Mouse (Mus musculus) midbrain, embryonic 14.5 days (tissue): Measurements from ENCODE around the gene Cldn12. TPM values are rescaled to one million over a fixed set of nuclear protein-coding genes. Genes with fewer than 3 reads are reported as not detected.
A peak's percentile ranks its signal among the peaks of the same experiment; 100 is the strongest.

Experiments used
- ATAC-seq: fragments of 200-750 bp; cut with Nextera tagmentation; 2 replicates; pipeline ENCODE4 v1.8.0; 2017; ENCODE audit warnings: moderate number of reproducible peaks, moderate library complexity; ENCODE audit not compliant: low FRiP score, low TSS enrichment
- DNase-seq: peaks from one replicate; pipeline ENCODE4 v3.0.0-alpha.2; 2015
- H3K27ac ChIP-seq: fragments of 300-500 bp; sonication (generic); replicated peaks from 2 replicates; pipeline ENCODE4 v1.5.1; 2014; ENCODE audit warnings: mild to moderate bottlenecking, low read depth, low read length, moderate library complexity
- H3K27me3 ChIP-seq: fragments of 300-500 bp; sonication (generic); 2 replicates; pipeline ENCODE4 v1.6.1; 2014; ENCODE audit warnings: low read length, control low read depth, mixed read lengths; ENCODE audit not compliant: control insufficient read depth, insufficient read depth
- H3K36me3 ChIP-seq: fragments of 300-500 bp; sonication (generic); 2 replicates; pipeline ENCODE4 v1.6.1; 2014; ENCODE audit warnings: low read length, control low read depth; ENCODE audit not compliant: control insufficient read depth, insufficient read depth
- H3K4me1 ChIP-seq: fragments of 300-500 bp; sonication (generic); 2 replicates; pipeline ENCODE4 v1.6.1; 2014; ENCODE audit warnings: mild to moderate bottlenecking, antibody characterized with exemption, low read length, control low read depth; ENCODE audit not compliant: control insufficient read depth, insufficient read depth
- H3K4me2 ChIP-seq: fragments of 300-500 bp; sonication (generic); 2 replicates; pipeline ENCODE4 v1.6.1; 2014; ENCODE audit warnings: mild to moderate bottlenecking, low read length, moderate library complexity
- H3K4me3 ChIP-seq: fragments of 300-500 bp; sonication (generic); replicated peaks from 2 replicates; pipeline ENCODE4 v1.5.1; 2014; ENCODE audit warnings: low read depth, low read length
- H3K9ac ChIP-seq: fragments of 300-500 bp; sonication (generic); replicated peaks from 2 replicates; pipeline ENCODE4 v1.6.1; 2014; ENCODE audit warnings: mild to moderate bottlenecking, low read length, moderate library complexity
- H3K9me3 ChIP-seq: fragments of 300-500 bp; sonication (generic); 2 replicates; pipeline ENCODE4 v1.6.1; 2016; ENCODE audit warnings: low read length, control low read depth, mixed read lengths; ENCODE audit not compliant: control insufficient read depth
- WGBS: fragments of 180-500 bp; shearing (Covaris S2); extraction: QIAGEN DNeasy Blood & Tissue Kit; methylation state at CpG from one replicate; pipeline ENCODE4 v1.1.7; 2014; 5-methylcytosine and 5-hydroxymethylcytosine counted together
- polyA plus RNA-seq: library from polyadenylated mRNA; unstranded; fragments of >200 nt; fragmentation: Nextera tagmentation; extraction: Ambion mirVana; gene quantifications from 2 replicates; pipeline ENCODE4 v1.2.1, GENCODE M21; 2014

Gene Cldn12
- polyA plus RNA-seq, 1 experiment from 2014 or later: 19.1 TPM

- Histone ChIP-seq H3K27ac (no peak overlapping the region), H3K9ac (no peak overlapping the region), H3K4me3 (no peak overlapping the region), H3K9me3 (no peaks in the 10 kb centered on the region), H3K36me3 (no peaks in the 10 kb centered on the region), H3K27me3 (no peaks in the 10 kb centered on the region), H3K4me2 (no peak overlapping the region), H3K4me1 (no peaks in the 10 kb centered on the region)
- DNase-seq (peak; percentile 79), ATAC-seq (no peak)
- 4% methylated on average over 1 of the region's 1 CpGs for WGBS
These were observed 33.1 kb downstream of the Cldn12 start for GRCm38 (mm10) chr5:5481662-5482061.

- Histone ChIP-seq H3K36me3 (no peaks in the 10 kb centered on the region), H3K4me3 (no peak within 1 kb of the TSS), H3K4me1 (no peaks in the 10 kb centered on the region), H3K9me3 (no peaks in the 10 kb centered on the region), H3K27me3 (no peaks in the 10 kb centered on the region), H3K4me2 (no peak within 1 kb of the TSS), H3K9ac (no peak within 1 kb of the TSS), H3K27ac (no peak within 1 kb of the TSS)
- DNase-seq (no peak), ATAC-seq (no peak)
- WGBS: 93% methylated on average over 6 of the region's 6 CpGs
These were observed 35.7 kb downstream of the Cldn12 start, which contains the start of gene 1700015F17Rik for GRCm38 (mm10) chr5:5479043-5479442. TSS of gene 1700015F17Rik (minus strand) at chr5:5479143.

DNA sequence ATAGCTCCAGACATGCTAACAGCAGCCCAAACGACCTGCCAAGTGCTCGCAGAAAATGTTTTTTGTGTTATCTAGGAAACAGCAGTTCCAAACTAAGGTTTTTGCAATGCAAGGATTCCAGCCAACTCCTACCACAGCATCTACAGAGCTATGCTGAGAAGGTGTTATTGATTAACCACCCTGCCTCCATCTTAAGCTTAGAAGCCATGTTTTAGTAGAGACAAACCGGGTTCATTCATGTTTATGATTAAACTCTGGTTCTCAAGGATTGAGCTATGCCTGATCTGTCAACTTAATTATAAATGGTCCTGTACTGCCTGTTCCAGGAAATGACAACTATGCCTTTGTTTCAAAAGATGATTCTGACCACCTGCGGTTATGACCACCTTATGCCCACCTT is 38.6 kb downstream of the Cldn12 start:
- H3K4me1 ChIP-seq: no peaks in the 10 kb centered on the region
- no peak overlapping the region for H3K27ac ChIP-seq
- H3K4me3 ChIP-seq: no peak overlapping the region
- ATAC-seq: no peak
- no peaks in the 10 kb centered on the region for H3K9me3 ChIP-seq
- WGBS: 89% methylated on average over 4 of the region's 4 CpGs
- no peak overlapping the region for H3K9ac ChIP-seq
- H3K36me3 ChIP-seq: no peaks in the 10 kb centered on the region
- no peak overlapping the region for H3K4me2 ChIP-seq
- DNase-seq: no peak
- no peaks in the 10 kb centered on the region for H3K27me3 ChIP-seq

- H3K36me3 ChIP-seq: no peaks in the 10 kb centered on the region
- ATAC-seq: no peak
- no peaks in the 10 kb centered on the region for H3K9me3 ChIP-seq
- no peak for DNase-seq
- no peak overlapping the region for H3K4me2 ChIP-seq
- 72% methylated on average over 1 of the region's 1 CpGs for WGBS
- no peak overlapping the region for H3K27ac ChIP-seq
- H3K9ac ChIP-seq: no peak overlapping the region
- no peak overlapping the region for H3K4me3 ChIP-seq
- no peaks in the 10 kb centered on the region for H3K27me3 ChIP-seq
- H3K4me1 ChIP-seq: no peaks in the 10 kb centered on the region
These were observed 49.5 kb downstream of the Cldn12 start for GRCm38 (mm10) chr5:5465256-5465655.

Other genes starting within 250 kb of the Cldn12 start
- gene Cdk14, start 94.6 kb downstream of the Cldn12 start, polyA plus RNA-seq: 50.7 and 54.0 TPM in 2 replicates
- not detected in 2 replicates for gene 1700015F17Rik, start 35.8 kb downstream of the Cldn12 start, polyA plus RNA-seq
- 20.6 and 26.9 TPM in 2 replicates for gene Gtpbp10, start 44.6 kb upstream of the Cldn12 start, polyA plus RNA-seq
- 10.3 and 12.5 TPM in 2 replicates for gene Gm8773, start 58.8 kb upstream of the Cldn12 start, polyA plus RNA-seq
- 8.8 and 12.3 TPM in 2 replicates for gene Cfap69, start 149.3 kb upstream of the Cldn12 start, polyA plus RNA-seq
- 5.0 and 6.2 TPM in 2 replicates for gene Steap2, start 179.6 kb upstream of the Cldn12 start, polyA plus RNA-seq
- 0.59 and 0.68 TPM in 2 replicates for gene Steap1, start 234.4 kb upstream of the Cldn12 start, polyA plus RNA-seq